Mouse (Mus musculus) E14TG2a.4 (cell line): ENCODE results near the gene Sdc3.

Experiments used
- H3K27me3 ChIP-seq: 2 replicates; pipeline ENCODE4 v1.6.1; 2014; ENCODE audit warnings: low read length, control low read depth; ENCODE audit not compliant: insufficient read depth
- H3K36me3 ChIP-seq: 2 replicates; pipeline ENCODE4 v1.6.1; 2014; ENCODE audit warnings: low read length, control low read depth; ENCODE audit not compliant: insufficient read depth
- H3K4me1 ChIP-seq: replicated peaks from 2 replicates; pipeline ENCODE4 v1.6.1; 2014; ENCODE audit warnings: low read depth, low read length, control low read depth
- H3K4me3 ChIP-seq: replicated peaks from 2 replicates; pipeline ENCODE4 v1.5.1; 2014; ENCODE audit warnings: mild to moderate bottlenecking, low read length
- H3K9me3 ChIP-seq: 2 replicates; pipeline ENCODE4 v1.6.1; 2014; ENCODE audit warnings: low read length, control low read depth
- CTCF ChIP-seq: conservative IDR thresholded peaks from 2 replicates; pipeline ENCODE4 v1.5.1; 2014; ENCODE audit warnings: low read length
- NANOG ChIP-seq: IDR thresholded peaks from 2 replicates; pipeline ENCODE4 v1.6.1; 2014; ENCODE audit warnings: borderline replicate concordance, low read length, mixed read lengths
- POU5F1 ChIP-seq: IDR thresholded peaks from 2 replicates; pipeline ENCODE4 v1.6.1; 2014; ENCODE audit warnings: low read length, borderline replicate concordance

The Sdc3 gene

DNA sequence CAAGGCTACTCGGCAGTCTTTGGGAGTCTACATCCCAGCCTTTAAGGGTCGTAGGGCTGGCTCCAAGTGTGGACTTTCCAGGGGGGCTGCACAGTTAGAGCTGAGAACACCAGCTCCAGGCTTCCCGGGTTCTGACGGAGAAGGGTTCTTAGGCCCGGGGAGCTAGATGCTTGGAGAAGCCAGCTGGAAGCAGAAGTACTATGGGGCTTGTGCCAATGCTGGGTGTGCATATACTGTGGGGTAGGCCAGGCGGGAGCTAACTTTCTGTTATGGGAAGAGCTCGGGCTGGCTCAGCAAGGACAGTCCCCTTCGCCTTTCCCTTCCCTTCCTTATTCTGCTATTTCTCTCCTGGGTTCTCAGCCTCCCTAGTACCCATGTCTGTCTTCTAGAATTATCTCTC, 23.5 kb downstream of the Sdc3 start:
- Histone ChIP-seq H3K4me1 (peaks cover 6% of the 10 kb centered on the region), H3K27me3 (peaks cover 9% of the 10 kb centered on the region; the same call in 1 of the 2 replicates), H3K36me3 (no peaks in the 10 kb centered on the region), H3K4me3 (no peak overlapping the region), H3K9me3 (no peaks in the 10 kb centered on the region)
- TF ChIP-seq NANOG (no peak), POU5F1 (no peak), CTCF (no peak)

DNA sequence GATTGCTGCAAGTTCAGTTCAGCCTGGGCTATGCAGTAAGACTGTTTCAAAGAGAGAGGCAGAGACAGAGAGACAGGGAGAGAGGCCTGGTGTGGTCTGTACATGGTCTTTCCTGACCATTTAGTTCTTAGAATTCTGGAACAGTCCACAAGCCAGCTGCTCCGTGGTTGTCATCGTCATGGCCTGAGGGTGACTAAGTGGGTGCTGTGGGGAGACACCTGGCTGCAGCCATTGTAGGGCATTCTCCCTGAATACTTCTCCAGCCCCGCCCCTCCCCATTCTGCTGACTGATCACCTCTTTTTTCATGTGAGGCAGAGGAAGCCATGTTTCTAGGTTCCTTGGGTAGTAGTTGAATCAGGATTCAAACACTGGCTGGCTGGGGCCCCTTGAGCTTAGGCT, 27.5 kb downstream of the Sdc3 start:
- Histone ChIP-seq H3K27me3 (no peaks in the 10 kb centered on the region), H3K4me1 (peaks cover 7% of the 10 kb centered on the region), H3K36me3 (no peaks in the 10 kb centered on the region), H3K9me3 (no peaks in the 10 kb centered on the region), H3K4me3 (no peak overlapping the region)
- TF ChIP-seq CTCF = no peak
- TF ChIP-seq NANOG = no peak

DNA sequence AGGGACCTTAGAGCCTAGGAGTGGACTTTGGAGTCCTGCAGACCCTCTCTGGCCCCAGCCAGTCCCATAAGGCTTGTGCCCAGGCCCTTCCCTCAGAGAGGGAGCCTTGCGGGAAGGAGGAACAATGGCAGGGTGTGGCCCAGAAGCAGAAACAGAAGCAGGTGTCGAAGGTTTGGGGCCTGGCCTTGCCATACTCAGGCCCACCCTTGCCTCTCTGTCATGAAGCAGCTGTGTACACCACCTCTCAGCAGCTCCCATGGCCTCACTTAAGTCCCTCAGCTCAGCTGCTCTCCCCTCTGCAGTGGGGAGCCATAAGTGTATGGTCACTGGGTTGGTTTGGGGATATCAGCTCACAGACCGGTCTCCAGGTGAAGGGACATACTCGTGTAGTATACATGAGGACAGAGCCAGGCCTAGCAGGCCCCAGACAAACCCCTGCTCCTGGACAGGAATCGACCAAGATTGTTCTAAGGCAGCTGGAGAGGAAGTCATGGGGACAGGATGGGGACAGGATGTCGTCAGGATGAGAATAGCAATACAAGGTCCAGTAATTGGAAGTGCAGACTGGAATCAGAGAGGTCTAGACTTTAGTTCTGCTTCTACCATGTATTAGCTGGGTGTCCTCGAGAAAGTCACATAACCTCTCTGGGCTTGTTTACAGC, 28.4 kb downstream of the Sdc3 start:
- TF ChIP-seq CTCF = no peak
- TF ChIP-seq NANOG = no peak
- no peak for TF ChIP-seq POU5F1
- no peaks in the 10 kb centered on the region for H3K9me3 ChIP-seq
- no peaks in the 10 kb centered on the region for H3K27me3 ChIP-seq
- no peak overlapping the region for H3K4me3 ChIP-seq
- no peaks in the 10 kb centered on the region for H3K36me3 ChIP-seq
- peaks cover 7% of the 10 kb centered on the region for H3K4me1 ChIP-seq

DNA sequence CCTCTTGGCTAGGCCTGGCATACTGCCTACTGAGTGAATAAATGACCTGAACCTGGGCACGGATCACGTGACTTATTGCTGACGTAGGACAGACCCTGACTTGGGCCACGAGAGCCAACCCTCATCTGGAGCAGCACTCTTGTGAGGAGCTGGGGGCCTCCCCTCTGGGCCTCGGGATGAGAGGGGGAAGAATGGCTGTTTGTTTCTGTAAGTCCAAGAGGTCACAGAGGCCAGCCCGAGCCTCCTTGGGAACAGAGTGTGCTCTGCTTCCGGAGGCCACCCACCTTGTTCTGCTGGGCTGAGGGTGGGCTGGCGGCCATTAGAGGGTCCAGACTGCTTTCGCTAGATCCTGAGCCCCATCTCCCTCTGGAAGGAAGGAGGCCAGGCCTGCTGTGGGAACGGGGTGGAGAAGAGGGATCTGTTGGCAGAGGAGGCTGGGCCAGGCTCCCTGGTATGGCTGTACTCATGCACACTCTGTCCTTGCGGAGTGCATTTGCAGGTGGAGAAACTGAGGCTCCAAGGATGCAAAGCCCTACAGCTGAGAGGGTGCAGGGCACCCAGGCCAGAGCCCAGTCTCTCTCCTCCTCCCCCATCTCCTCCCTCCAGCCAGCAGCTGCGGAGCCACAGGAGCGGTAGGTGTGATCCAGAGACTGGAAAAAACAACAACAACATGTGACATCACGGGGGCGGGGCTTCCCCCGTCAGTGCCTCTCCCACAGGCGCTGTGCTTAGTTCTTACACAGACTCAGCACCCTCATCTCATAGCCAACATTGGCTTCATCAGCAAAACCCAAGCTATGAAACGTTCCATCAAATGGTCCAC, 36.7 kb downstream of the Sdc3 start:
- Histone ChIP-seq H3K9me3 (no peaks in the 10 kb centered on the region), H3K4me3 (peak overlapping the region; percentile 62), H3K36me3 (no peaks in the 10 kb centered on the region), H3K4me1 (peaks cover 33% of the 10 kb centered on the region), H3K27me3 (no peaks in the 10 kb centered on the region)
- TF ChIP-seq NANOG = no peak
- TF ChIP-seq CTCF = no peak
- no peak for TF ChIP-seq POU5F1

DNA sequence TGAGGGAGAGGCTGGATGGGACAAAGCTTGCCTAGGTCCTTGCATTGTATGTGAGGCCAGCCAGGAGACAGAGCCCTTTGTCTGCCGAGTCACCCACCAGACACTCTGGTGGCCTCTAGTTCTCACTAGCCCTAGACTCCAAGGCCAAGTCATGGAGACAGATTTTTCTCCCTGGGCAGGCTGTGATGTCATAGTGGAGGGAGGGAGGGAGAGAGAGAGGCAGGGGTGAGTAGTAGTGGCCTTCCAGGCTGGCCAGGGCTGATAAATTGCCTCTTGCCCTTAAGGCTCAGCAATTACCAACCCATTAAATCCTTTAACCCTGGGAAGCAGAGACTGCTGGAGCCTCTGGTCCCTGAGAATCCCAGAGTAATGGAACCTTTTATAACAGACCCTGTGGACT, 41.8 kb downstream of the Sdc3 start:
- H3K4me1 ChIP-seq = peaks cover 47% of the 10 kb centered on the region
- H3K4me3 ChIP-seq = no peak overlapping the region
- no peaks in the 10 kb centered on the region for H3K9me3 ChIP-seq
- no peak for TF ChIP-seq POU5F1
- no peak for TF ChIP-seq CTCF
- TF ChIP-seq NANOG = no peak
- H3K36me3 ChIP-seq = no peaks in the 10 kb centered on the region
- H3K27me3 ChIP-seq = peaks cover 20% of the 10 kb centered on the region

DNA sequence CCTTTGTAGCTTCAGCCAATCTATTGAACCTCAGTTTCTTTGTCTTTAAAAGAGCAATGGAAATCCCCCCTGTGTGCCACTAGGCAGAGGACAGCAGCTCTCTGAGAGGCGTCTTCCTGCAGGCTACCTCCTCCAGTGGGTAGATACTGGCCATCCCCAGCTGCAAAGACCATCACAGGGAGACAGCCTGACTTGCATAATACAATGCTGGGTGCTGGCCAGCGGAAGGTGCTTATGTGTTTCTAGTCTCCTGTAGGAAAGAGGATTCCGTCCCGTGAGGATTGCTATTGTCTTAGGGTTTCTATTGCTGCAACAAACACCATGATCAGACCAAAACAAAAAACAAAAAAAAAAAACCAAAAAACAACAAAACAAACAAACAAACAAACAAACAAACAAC, 43.2 kb downstream of the Sdc3 start:
- TF ChIP-seq POU5F1 (no peak), NANOG (no peak), CTCF (no peak)
- no peaks in the 10 kb centered on the region for H3K36me3 ChIP-seq
- peaks cover 36% of the 10 kb centered on the region for H3K4me1 ChIP-seq
- H3K9me3 ChIP-seq = no peaks in the 10 kb centered on the region
- no peak overlapping the region for H3K4me3 ChIP-seq
- H3K27me3 ChIP-seq = peaks cover 32% of the 10 kb centered on the region

DNA sequence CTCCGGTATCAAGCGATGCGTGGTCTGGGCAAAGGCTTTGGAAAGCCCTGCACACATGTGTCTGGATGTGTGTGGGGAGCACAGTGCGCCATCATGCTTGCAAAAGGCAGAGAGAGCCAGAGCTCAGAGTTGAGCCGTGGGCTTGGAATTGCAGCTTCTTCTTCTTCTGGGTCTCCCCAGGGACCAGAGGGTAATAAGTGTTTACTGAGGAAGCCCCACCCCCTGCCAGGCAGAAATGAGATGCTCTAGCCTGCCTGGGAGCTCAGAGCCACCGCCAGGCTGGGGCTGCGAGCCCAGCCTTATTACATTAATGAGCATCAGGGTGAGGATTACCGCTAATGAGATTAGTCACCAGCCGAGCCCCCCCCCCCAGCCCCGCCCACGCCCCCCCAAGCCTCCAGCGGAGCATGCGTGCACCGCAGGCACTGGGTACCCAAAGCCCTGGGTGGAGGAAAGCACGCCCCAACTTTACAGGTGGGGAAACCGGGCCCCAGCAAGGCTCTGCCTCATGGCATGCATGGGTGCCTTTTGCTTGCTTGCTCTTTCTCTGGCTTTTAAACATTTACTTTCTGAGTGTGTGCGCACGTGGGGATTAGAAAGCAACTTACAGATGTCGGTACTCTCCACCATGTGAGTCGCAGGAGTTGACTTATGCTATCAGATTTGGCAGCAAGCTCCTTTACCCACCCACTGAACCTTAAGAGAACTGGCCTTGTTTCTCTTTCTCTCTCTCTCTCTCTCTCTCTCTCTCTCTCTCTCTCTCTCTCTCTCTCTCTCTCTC, 44.1 kb downstream of the Sdc3 start:
- H3K27me3 ChIP-seq = peaks cover 35% of the 10 kb centered on the region
- H3K9me3 ChIP-seq = no peaks in the 10 kb centered on the region
- 0 out of 2 replicates have a peak overlapping the region, but pooled peaks have one; percentile 26 for H3K4me3 ChIP-seq
- H3K4me1 ChIP-seq = peaks cover 43% of the 10 kb centered on the region
- H3K36me3 ChIP-seq = no peaks in the 10 kb centered on the region
- TF ChIP-seq NANOG (no peak), POU5F1 (no peak), CTCF (no peak)

DNA sequence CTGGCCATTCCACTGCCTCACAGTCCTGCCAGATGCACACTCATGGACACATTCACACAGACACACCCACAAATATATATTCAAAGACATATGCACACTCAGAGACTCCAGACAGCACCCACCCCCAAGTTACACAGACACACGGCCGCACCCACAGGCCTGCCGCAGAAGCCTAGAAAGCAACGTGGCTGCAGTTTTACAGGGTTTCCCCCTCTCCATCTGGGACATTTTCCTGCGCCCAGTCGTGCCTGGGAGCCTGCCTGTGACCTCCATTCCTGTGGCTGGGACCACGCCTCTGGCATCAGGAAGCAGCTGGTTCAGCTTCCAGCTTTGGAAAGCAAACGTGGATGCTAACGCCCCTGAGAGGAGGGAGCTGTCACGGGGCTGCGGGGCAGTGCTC, 46.2 kb downstream of the Sdc3 start:
- TF ChIP-seq CTCF (no peak), NANOG (no peak), POU5F1 (no peak)
- no peak overlapping the region for H3K4me3 ChIP-seq
- H3K9me3 ChIP-seq = no peaks in the 10 kb centered on the region
- no peaks in the 10 kb centered on the region for H3K36me3 ChIP-seq
- H3K4me1 ChIP-seq = peaks cover 44% of the 10 kb centered on the region
- H3K27me3 ChIP-seq = peaks cover 40% of the 10 kb centered on the region
